Mouse (Mus musculus) forebrain, embryonic 15.5 days (tissue): ENCODE results near the gene Pemt. TPM values are rescaled to one million over a fixed set of nuclear protein-coding genes. Genes with fewer than 3 reads are reported as not detected.

Source experiments
- ATAC-seq: fragments of 200-750 bp; cut with Nextera tagmentation; replicated peaks from 2 replicates; pipeline ENCODE4 v1.8.0; 2017; ENCODE audit warnings: mild to moderate bottlenecking, moderate TSS enrichment, moderate library complexity
- H3K27ac ChIP-seq: fragments of 300-500 bp; sonication (generic); replicated peaks from 2 replicates; pipeline ENCODE4 v1.5.1; 2015; ENCODE audit warnings: mild to moderate bottlenecking, inconsistent platforms
- H3K27me3 ChIP-seq: fragments of 300-500 bp; sonication (generic); 2 replicates; pipeline ENCODE4 v1.6.1; 2015; ENCODE audit warnings: inconsistent platforms
- H3K36me3 ChIP-seq: fragments of 300-500 bp; sonication (generic); 2 replicates; pipeline ENCODE4 v1.6.1; 2015; ENCODE audit warnings: mild to moderate bottlenecking, inconsistent platforms
- H3K4me1 ChIP-seq: fragments of 300-500 bp; sonication (generic); 2 replicates; pipeline ENCODE4 v1.6.1; 2015; ENCODE audit warnings: inconsistent platforms
- H3K4me2 ChIP-seq: fragments of 300-500 bp; sonication (generic); replicated peaks from 2 replicates; pipeline ENCODE4 v1.6.1; 2015; ENCODE audit warnings: mild to moderate bottlenecking, inconsistent platforms
- H3K4me3 ChIP-seq: fragments of 300-500 bp; sonication (generic); 2 replicates; pipeline ENCODE4 v1.5.1; 2015; ENCODE audit warnings: mild to moderate bottlenecking, inconsistent platforms
- H3K9ac ChIP-seq: fragments of 300-500 bp; sonication (generic); replicated peaks from 2 replicates; pipeline ENCODE4 v1.6.1; 2015; ENCODE audit warnings: mild to moderate bottlenecking, inconsistent platforms
- H3K9me3 ChIP-seq: fragments of 300-500 bp; sonication (generic); 2 replicates; pipeline ENCODE4 v1.6.1; 2016; ENCODE audit warnings: inconsistent platforms
- WGBS: fragments of 180-500 bp; shearing (Covaris S2); methylation state at CpG from one replicate; pipeline ENCODE4 v1.1.7; 2015; ENCODE audit warnings: mixed read lengths; 5-methylcytosine and 5-hydroxymethylcytosine counted together
- polyA plus RNA-seq: library from polyadenylated mRNA; unstranded; fragments of >200 nt; fragmentation: Nextera tagmentation; extraction: Ambion mirVana; gene quantifications from 2 replicates; pipeline ENCODE4 v1.2.1, GENCODE M21; 2015

Pemt gene
- polyA plus RNA-seq, 1 experiment from 2014 or later, result 5.5 TPM

GRCm38 (mm10) chr11:60045676-60046057 lies 622 bp downstream of the Pemt start:
- Histone ChIP-seq H3K4me2 (peak overlapping the region; percentile 59), H3K9ac (peak overlapping the region; percentile 68), H3K27ac (peak overlapping the region; percentile 95), H3K9me3 (no peaks in the 10 kb centered on the region), H3K36me3 (no peaks in the 10 kb centered on the region), H3K4me1 (peaks cover 5% of the 10 kb centered on the region), H3K4me3 (peak overlapping the region; percentile 69), H3K27me3 (no peaks in the 10 kb centered on the region)
- WGBS, result 7% methylated on average over 3 of the region's 3 CpGs
- peak; percentile 38 for ATAC-seq

- WGBS, result 90% methylated on average over 1 of the region's 1 CpGs
- Histone ChIP-seq H3K36me3 (no peaks in the 10 kb centered on the region), H3K4me1 (peaks cover 5% of the 10 kb centered on the region), H3K4me3 (no peak overlapping the region), H3K27ac (no peak overlapping the region), H3K27me3 (no peaks in the 10 kb centered on the region), H3K9me3 (no peaks in the 10 kb centered on the region), H3K9ac (no peak overlapping the region), H3K4me2 (no peak overlapping the region)
- ATAC-seq, result no peak
These were observed 1.5 kb downstream of the Pemt start for GRCm38 (mm10) chr11:60044777-60045176.

- H3K4me1 ChIP-seq, result peaks cover 5% of the 10 kb centered on the region
- no peak overlapping the region for H3K4me2 ChIP-seq
- ATAC-seq, result no peak
- no peaks in the 10 kb centered on the region for H3K9me3 ChIP-seq
- H3K4me3 ChIP-seq, result no peak overlapping the region
- H3K9ac ChIP-seq, result no peak overlapping the region
- no peaks in the 10 kb centered on the region for H3K36me3 ChIP-seq
- no peak overlapping the region for H3K27ac ChIP-seq
- no peaks in the 10 kb centered on the region for H3K27me3 ChIP-seq
These were observed 4.0 kb downstream of the Pemt start for GRCm38 (mm10) chr11:60042277-60042676.

GRCm38 (mm10) chr11:60036537-60037220 lies 9.6 kb downstream of the Pemt start:
- Histone ChIP-seq H3K36me3 (no peaks in the 10 kb centered on the region), H3K9ac (no peak overlapping the region), H3K4me2 (no peak overlapping the region), H3K4me3 (no peak overlapping the region), H3K27ac (no peak overlapping the region), H3K4me1 (no peaks in the 10 kb centered on the region), H3K9me3 (no peaks in the 10 kb centered on the region), H3K27me3 (no peaks in the 10 kb centered on the region)
- ATAC-seq, result no peak
- 63% methylated on average over 5 of the region's 5 CpGs for WGBS

- H3K36me3 ChIP-seq, result no peaks in the 10 kb centered on the region
- ATAC-seq, result no peak
- no peaks in the 10 kb centered on the region for H3K9me3 ChIP-seq
- H3K4me3 ChIP-seq, result no peak overlapping the region
- H3K4me2 ChIP-seq, result no peak overlapping the region
- no peaks in the 10 kb centered on the region for H3K4me1 ChIP-seq
- no peak overlapping the region for H3K27ac ChIP-seq
- WGBS, result 86% methylated on average over 8 of the region's 8 CpGs
- no peaks in the 10 kb centered on the region for H3K27me3 ChIP-seq
- H3K9ac ChIP-seq, result no peak overlapping the region
These were observed 11.3 kb downstream of the Pemt start for GRCm38 (mm10) chr11:60034911-60035400.

- no peak overlapping the region for H3K4me3 ChIP-seq
- ATAC-seq, result no peak
- H3K27ac ChIP-seq, result no peak overlapping the region
- no peaks in the 10 kb centered on the region for H3K27me3 ChIP-seq
- H3K9ac ChIP-seq, result no peak overlapping the region
- no peaks in the 10 kb centered on the region for H3K36me3 ChIP-seq
- 83% methylated on average over 6 of the region's 6 CpGs for WGBS
- H3K9me3 ChIP-seq, result no peaks in the 10 kb centered on the region
- H3K4me1 ChIP-seq, result no peaks in the 10 kb centered on the region
- no peak overlapping the region for H3K4me2 ChIP-seq
These were observed 12.0 kb downstream of the Pemt start for GRCm38 (mm10) chr11:60034293-60034692.

- WGBS, result 88% methylated on average over 6 of the region's 6 CpGs
- Histone ChIP-seq H3K4me1 (peaks cover 9% of the 10 kb centered on the region), H3K36me3 (no peaks in the 10 kb centered on the region), H3K27ac (no peak overlapping the region), H3K4me3 (no peak overlapping the region), H3K27me3 (no peaks in the 10 kb centered on the region), H3K9me3 (no peaks in the 10 kb centered on the region), H3K4me2 (no peak overlapping the region), H3K9ac (no peak overlapping the region)
- no peak for ATAC-seq
These were observed 13.5 kb downstream of the Pemt start for GRCm38 (mm10) chr11:60032586-60033430.

GRCm38 (mm10) chr11:60030747-60031331 lies 15.4 kb downstream of the Pemt start:
- ATAC-seq, result no peak
- H3K4me1 ChIP-seq, result peaks cover 11% of the 10 kb centered on the region
- no peaks in the 10 kb centered on the region for H3K27me3 ChIP-seq
- H3K9me3 ChIP-seq, result no peaks in the 10 kb centered on the region
- no peak overlapping the region for H3K4me3 ChIP-seq
- H3K36me3 ChIP-seq, result no peaks in the 10 kb centered on the region
- H3K9ac ChIP-seq, result no peak overlapping the region
- no peak overlapping the region for H3K4me2 ChIP-seq
- 80% methylated on average over 4 of the region's 4 CpGs for WGBS
- no peak overlapping the region for H3K27ac ChIP-seq

GRCm38 (mm10) chr11:60029976-60030375 lies 16.3 kb downstream of the Pemt start:
- no peaks in the 10 kb centered on the region for H3K9me3 ChIP-seq
- H3K9ac ChIP-seq, result no peak overlapping the region
- peaks cover 11% of the 10 kb centered on the region for H3K4me1 ChIP-seq
- no peak overlapping the region for H3K27ac ChIP-seq
- no peak for ATAC-seq
- WGBS, result 60% methylated on average over 9 of the region's 9 CpGs
- no peak overlapping the region for H3K4me2 ChIP-seq
- H3K4me3 ChIP-seq, result no peak overlapping the region
- H3K27me3 ChIP-seq, result no peaks in the 10 kb centered on the region
- H3K36me3 ChIP-seq, result no peaks in the 10 kb centered on the region

GRCm38 (mm10) chr11:60027913-60028875 lies 18.1 kb downstream of the Pemt start:
- H3K27ac ChIP-seq, result peak overlapping the region; percentile 41
- H3K9ac ChIP-seq, result no peak overlapping the region
- no peak overlapping the region for H3K4me3 ChIP-seq
- 76% methylated on average over 10 of the region's 10 CpGs for WGBS
- H3K4me2 ChIP-seq, result no peak overlapping the region
- no peaks in the 10 kb centered on the region for H3K9me3 ChIP-seq
- peaks cover 11% of the 10 kb centered on the region for H3K4me1 ChIP-seq
- no peaks in the 10 kb centered on the region for H3K27me3 ChIP-seq
- no peak for ATAC-seq
- no peaks in the 10 kb centered on the region for H3K36me3 ChIP-seq

GRCm38 (mm10) chr11:60027272-60027671 lies 19.0 kb downstream of the Pemt start:
- ATAC-seq, result no peak
- H3K27me3 ChIP-seq, result no peaks in the 10 kb centered on the region
- peaks cover 11% of the 10 kb centered on the region for H3K4me1 ChIP-seq
- H3K9ac ChIP-seq, result no peak overlapping the region
- H3K9me3 ChIP-seq, result no peaks in the 10 kb centered on the region
- H3K4me2 ChIP-seq, result no peak overlapping the region
- no peak overlapping the region for H3K27ac ChIP-seq
- no peak overlapping the region for H3K4me3 ChIP-seq
- H3K36me3 ChIP-seq, result no peaks in the 10 kb centered on the region
- 7% methylated on average over 2 of the region's 2 CpGs for whole genome bisulfite sequencing
